Mouse (Mus musculus): Measurements from ENCODE around the gene Taar7f. TPM values are rescaled to one million over a fixed set of nuclear protein-coding genes. Genes with fewer than 3 reads are reported as not detected.

The Taar7f gene
- polyA plus RNA-seq, 2 experiments: not detected

- H3K4me2 ChIP-seq (ENCODE audit: low read depth): no peak within 1 kb of the TSS
- H3K4me3 ChIP-seq (ENCODE audit: insufficient read depth in 1 of 2, low read depth in 2 of 2, low read length in 2 of 2): no peak within 1 kb of the TSS
- H3K4me1 ChIP-seq (replicated peaks; ENCODE audit: control insufficient read depth in 2 of 2, insufficient read depth in 2 of 2, low read length in 1 of 2): no peaks in the 10 kb centered on the region
- no peaks in the 10 kb centered on the region for H3K27me3 ChIP-seq (ENCODE audit: control insufficient read depth, insufficient read depth, low read length)
- no peaks in the 10 kb centered on the region for H3K9me3 ChIP-seq (ENCODE audit: control insufficient read depth, low read length)
- H3K36me3 ChIP-seq (replicated peaks; ENCODE audit: control insufficient read depth, insufficient read depth, low read depth): no peaks in the 10 kb centered on the region
- DNase-seq (ENCODE audit: low read depth in 3 of 3, low spot score in 3 of 3) (no peak), ATAC-seq (ENCODE audit: insufficient read depth) (no peak)
- no peak within 1 kb of the TSS for H3K9ac ChIP-seq (replicated peaks)
- H3K27ac ChIP-seq: no peak within 1 kb of the TSS
- TF ChIP-seq EP300 (IDR thresholded peaks at IDR 0.05; ENCODE audit: low read depth) (no peak), CTCF (IDR thresholded peaks at IDR 0.05; ENCODE audit: low read depth) (no peak)
Measured at GRCm38 (mm10) chr10:24026922-24027321, 22.4 kb upstream of the Taar7f start, which contains the start of gene Taar7d. Gene Taar7d, plus strand, starts transcription at chr10:24027222.

GRCm38 (mm10) chr10:24031347-24031746, 18.0 kb upstream of the Taar7f start:
- no peaks in the 10 kb centered on the region for H3K36me3 ChIP-seq (replicated peaks; ENCODE audit: control insufficient read depth, insufficient read depth, low read depth)
- no peaks in the 10 kb centered on the region for H3K27me3 ChIP-seq (ENCODE audit: control insufficient read depth, insufficient read depth, low read length)
- DNase-seq (ENCODE audit: low read depth in 3 of 3, low spot score in 3 of 3) (no peak), ATAC-seq (ENCODE audit: insufficient read depth) (no peak)
- no peaks in the 10 kb centered on the region for H3K9me3 ChIP-seq (ENCODE audit: control insufficient read depth, low read length)
- H3K4me3 ChIP-seq (ENCODE audit: insufficient read depth in 1 of 2, low read depth in 2 of 2, low read length in 2 of 2): no peak overlapping the region
- H3K4me1 ChIP-seq (replicated peaks; ENCODE audit: control insufficient read depth in 2 of 2, insufficient read depth in 2 of 2, low read length in 1 of 2): no peaks in the 10 kb centered on the region
- no peak overlapping the region for H3K9ac ChIP-seq (replicated peaks)
- H3K4me2 ChIP-seq (ENCODE audit: low read depth): no peak overlapping the region
- H3K27ac ChIP-seq: no peak overlapping the region
- TF ChIP-seq CTCF (IDR thresholded peaks at IDR 0.05; ENCODE audit: low read depth) (no peak), EP300 (IDR thresholded peaks at IDR 0.05; ENCODE audit: low read depth) (no peak)

GRCm38 (mm10) chr10:24037314-24037713, 12.0 kb upstream of the Taar7f start, which contains the start of gene Taar7e:
Gene Taar7e, plus strand, starts transcription at chr10:24037614.
- Histone ChIP-seq H3K9ac (replicated peaks) (no peak within 1 kb of the TSS), H3K4me2 (ENCODE audit: low read depth) (no peak within 1 kb of the TSS), H3K36me3 (replicated peaks; ENCODE audit: control insufficient read depth, insufficient read depth, low read depth) (no peaks in the 10 kb centered on the region), H3K4me3 (ENCODE audit: insufficient read depth in 1 of 2, low read depth in 2 of 2, low read length in 2 of 2) (no peak within 1 kb of the TSS), H3K9me3 (ENCODE audit: control insufficient read depth, low read length) (no peaks in the 10 kb centered on the region), H3K27ac (no peak within 1 kb of the TSS), H3K27me3 (ENCODE audit: control insufficient read depth, insufficient read depth, low read length) (no peaks in the 10 kb centered on the region), H3K4me1 (replicated peaks; ENCODE audit: control insufficient read depth in 2 of 2, insufficient read depth in 2 of 2, low read length in 1 of 2) (peaks cover 3 to 11% of the 10 kb centered on the region in 2 experiments; a peak in 3 of 4 replicates)
- no peak for DNase-seq (ENCODE audit: low read depth in 3 of 3, low spot score in 3 of 3)
- no peak for TF ChIP-seq EP300 (IDR thresholded peaks at IDR 0.05; ENCODE audit: low read depth)
- TF ChIP-seq CTCF (IDR thresholded peaks at IDR 0.05; ENCODE audit: low read depth): no peak
- ATAC-seq (ENCODE audit: insufficient read depth): no peak
- 78% methylated on average over 2 of the region's 2 CpGs for WGBS (ENCODE audit: insufficient replicate concordance)

- ATAC-seq (ENCODE audit: insufficient read depth) (peak; percentile 89), DNase-seq (ENCODE audit: low read depth in 3 of 3, low spot score in 3 of 3) (peak in 2 of 3 experiments; percentile 26 to 34)
- Histone ChIP-seq H3K4me1 (replicated peaks; ENCODE audit: control insufficient read depth in 2 of 2, insufficient read depth in 2 of 2, low read length in 1 of 2) (peaks cover 3 to 11% of the 10 kb centered on the region in 2 experiments; a peak in 3 of 4 replicates), H3K4me2 (ENCODE audit: low read depth) (peak overlapping the region; percentile 8; the same call in 1 of the 2 replicates), H3K9ac (replicated peaks) (no peak overlapping the region), H3K4me3 (ENCODE audit: insufficient read depth in 1 of 2, low read depth in 2 of 2, low read length in 2 of 2) (no peak overlapping the region), H3K9me3 (ENCODE audit: control insufficient read depth, low read length) (no peaks in the 10 kb centered on the region), H3K27me3 (ENCODE audit: control insufficient read depth, insufficient read depth, low read length) (no peaks in the 10 kb centered on the region), H3K36me3 (replicated peaks; ENCODE audit: control insufficient read depth, insufficient read depth, low read depth) (no peaks in the 10 kb centered on the region), H3K27ac (no peak overlapping the region; the same call in 1 of the 2 replicates)
- WGBS (ENCODE audit: insufficient replicate concordance): 36% methylated on average over 2 of the region's 2 CpGs
- TF ChIP-seq EP300 (IDR thresholded peaks at IDR 0.05; ENCODE audit: low read depth): peak; percentile 74
- no peak for TF ChIP-seq CTCF (IDR thresholded peaks at IDR 0.05; ENCODE audit: low read depth)
Measured at GRCm38 (mm10) chr10:24040120-24040869, 9.0 kb upstream of the Taar7f start.

GRCm38 (mm10) chr10:24052039-24052438, 2.7 kb downstream of the Taar7f start:
- H3K36me3 ChIP-seq (replicated peaks; ENCODE audit: control insufficient read depth, insufficient read depth, low read depth): no peaks in the 10 kb centered on the region
- H3K27ac ChIP-seq: no peak overlapping the region
- H3K4me1 ChIP-seq (replicated peaks; ENCODE audit: control insufficient read depth in 2 of 2, insufficient read depth in 2 of 2, low read length in 1 of 2): no peaks in the 10 kb centered on the region
- 29% methylated on average over 5 of the region's 5 CpGs for WGBS (ENCODE audit: insufficient replicate concordance)
- H3K4me3 ChIP-seq (ENCODE audit: insufficient read depth in 1 of 2, low read depth in 2 of 2, low read length in 2 of 2): no peak overlapping the region
- H3K27me3 ChIP-seq (ENCODE audit: control insufficient read depth, insufficient read depth, low read length): no peaks in the 10 kb centered on the region
- DNase-seq (ENCODE audit: low read depth in 3 of 3, low spot score in 3 of 3) (peak in 2 of 3 experiments; percentile 9 to 27), ATAC-seq (ENCODE audit: insufficient read depth) (peak; percentile 80)
- no peaks in the 10 kb centered on the region for H3K9me3 ChIP-seq (ENCODE audit: control insufficient read depth, low read length)
- no peak overlapping the region for H3K4me2 ChIP-seq (ENCODE audit: low read depth)
- no peak overlapping the region for H3K9ac ChIP-seq (replicated peaks)
- TF ChIP-seq CTCF (IDR thresholded peaks at IDR 0.05; ENCODE audit: low read depth) (no peak), EP300 (IDR thresholded peaks at IDR 0.05; ENCODE audit: low read depth) (peak; percentile 75)

Measured in liver, embryonic 14.5 days (tissue).